Mouse (Mus musculus): ENCODE measurements at regions not wholly inside any gene's neighbourhood (a gene's known extent, or its start where the extent isn't known, plus 50 kb on each side); places are given as distances from the start of the nearest gene placed in this dataset.

DNA sequence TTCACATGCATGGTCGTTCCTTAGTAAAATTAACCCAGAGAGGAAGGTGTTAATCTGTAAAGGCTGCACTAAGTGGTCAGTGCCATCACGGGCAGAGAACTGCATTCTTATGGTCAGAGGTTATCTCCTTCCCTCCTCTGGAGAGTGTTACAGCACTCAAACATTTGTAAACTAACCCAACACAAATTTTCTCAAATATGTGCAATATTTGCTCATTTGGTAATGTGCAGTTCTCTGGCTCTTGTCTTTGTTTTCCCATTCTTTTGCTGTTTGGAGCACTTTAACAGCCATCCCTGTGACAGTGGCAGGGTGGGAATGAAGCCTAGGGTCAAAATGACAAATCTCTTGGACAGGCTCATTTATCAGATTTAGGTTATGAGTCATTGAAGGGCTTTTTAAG is 248.5 kb upstream of the Pde3a start:
- TF ChIP-seq CTCF (IDR thresholded peaks at IDR 0.05; ENCODE audit: insufficient read depth, low read length) (no peak), POLR2A (IDR thresholded peaks at IDR 0.05; ENCODE audit: borderline replicate concordance, extremely low read depth, low read depth, low read length) (no peak)

Data from lung, adult 2 months (tissue).